Mouse (Mus musculus) hindbrain, embryonic 16.5 days (tissue): ENCODE results near the gene Zfp384. TPM values are rescaled to one million over a fixed set of nuclear protein-coding genes. Genes with fewer than 3 reads are reported as not detected.

Experiments used
- ATAC-seq: fragments of 200-750 bp; cut with Nextera tagmentation; 2 replicates; pipeline ENCODE4 v1.8.0; 2017; ENCODE audit warnings: moderate TSS enrichment, moderate library complexity
- H3K27ac ChIP-seq: fragments of 300-500 bp; sonication (generic); 2 replicates; pipeline ENCODE4 v1.5.1; 2014; ENCODE audit warnings: low read depth, mild to moderate bottlenecking, control low read depth, low read length, moderate library complexity
- H3K27me3 ChIP-seq: fragments of 300-500 bp; sonication (generic); replicated peaks from 2 replicates; pipeline ENCODE4 v1.6.1; 2014; ENCODE audit warnings: low read length; ENCODE audit not compliant: control insufficient read depth, insufficient read depth
- H3K36me3 ChIP-seq: fragments of 300-500 bp; sonication (generic); 2 replicates; pipeline ENCODE4 v1.6.1; 2014; ENCODE audit warnings: mild to moderate bottlenecking, low read length, moderate library complexity, mixed read lengths; ENCODE audit not compliant: control insufficient read depth, insufficient read depth
- H3K4me1 ChIP-seq: fragments of 300-500 bp; sonication (generic); 2 replicates; pipeline ENCODE4 v1.6.1; 2014; ENCODE audit warnings: low read depth, low read length; ENCODE audit not compliant: control insufficient read depth, insufficient read depth
- H3K4me2 ChIP-seq: fragments of 300-500 bp; sonication (generic); 2 replicates; pipeline ENCODE4 v1.6.1; 2014; ENCODE audit warnings: mild to moderate bottlenecking, low read length, control low read depth, moderate library complexity
- H3K4me3 ChIP-seq: fragments of 300-500 bp; sonication (generic); 2 replicates; pipeline ENCODE4 v1.5.1; 2014; ENCODE audit warnings: mild to moderate bottlenecking, low read length, control low read depth, moderate library complexity
- H3K9ac ChIP-seq: fragments of 300-500 bp; sonication (generic); 2 replicates; pipeline ENCODE4 v1.6.1; 2014; ENCODE audit warnings: low read depth, mild to moderate bottlenecking, control low read depth, low read length, moderate library complexity
- H3K9me3 ChIP-seq: fragments of 300-500 bp; sonication (generic); 2 replicates; pipeline ENCODE4 v1.6.1; 2014; ENCODE audit warnings: mild to moderate bottlenecking, low read length, moderate library complexity; ENCODE audit not compliant: control insufficient read depth
- WGBS: fragments of 180-500 bp; shearing (Covaris S2); extraction: QIAGEN DNeasy Blood & Tissue Kit; methylation state at CpG from one replicate; pipeline ENCODE4 v1.1.7; 2014; 5-methylcytosine and 5-hydroxymethylcytosine counted together
- polyA plus RNA-seq: library from polyadenylated mRNA; unstranded; fragments of >200 nt; fragmentation: Nextera tagmentation; extraction: Ambion mirVana; gene quantifications from 2 replicates; pipeline ENCODE4 v1.2.1, GENCODE M21; 2015

Zfp384 gene
- polyA plus RNA-seq, 1 experiment from 2014 or later, result 15.2 TPM

DNA sequence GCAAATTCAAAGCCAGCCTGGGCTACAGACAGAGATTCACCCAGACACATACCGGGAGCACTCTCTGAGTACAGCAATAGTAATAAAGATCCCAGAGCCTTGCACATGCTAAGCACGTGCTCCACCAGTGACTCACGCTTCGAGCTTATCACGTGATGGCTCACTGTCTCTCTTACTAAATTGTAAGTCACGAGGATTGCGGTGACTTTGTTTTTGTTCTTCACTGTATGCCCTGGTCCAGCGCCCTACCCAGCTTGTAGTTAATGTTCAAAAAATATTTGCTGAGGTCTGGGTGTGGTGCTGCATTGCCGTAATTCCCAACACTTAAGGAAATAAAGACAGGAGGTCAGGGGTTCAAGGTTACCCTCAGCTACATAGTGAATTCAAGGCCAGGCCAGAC, 15.6 kb upstream of the Zfp384 start:
- no peak overlapping the region for H3K4me3 ChIP-seq
- H3K9ac ChIP-seq, result no peak overlapping the region
- H3K4me2 ChIP-seq, result no peak overlapping the region
- no peaks in the 10 kb centered on the region for H3K36me3 ChIP-seq
- no peaks in the 10 kb centered on the region for H3K27me3 ChIP-seq
- WGBS, result 83% methylated on average over 9 of the region's 9 CpGs
- peaks cover 10% of the 10 kb centered on the region for H3K4me1 ChIP-seq
- peaks cover 4% of the 10 kb centered on the region; the same call in 1 of the 2 replicates for H3K9me3 ChIP-seq
- no peak for ATAC-seq
- no peak overlapping the region for H3K27ac ChIP-seq

DNA sequence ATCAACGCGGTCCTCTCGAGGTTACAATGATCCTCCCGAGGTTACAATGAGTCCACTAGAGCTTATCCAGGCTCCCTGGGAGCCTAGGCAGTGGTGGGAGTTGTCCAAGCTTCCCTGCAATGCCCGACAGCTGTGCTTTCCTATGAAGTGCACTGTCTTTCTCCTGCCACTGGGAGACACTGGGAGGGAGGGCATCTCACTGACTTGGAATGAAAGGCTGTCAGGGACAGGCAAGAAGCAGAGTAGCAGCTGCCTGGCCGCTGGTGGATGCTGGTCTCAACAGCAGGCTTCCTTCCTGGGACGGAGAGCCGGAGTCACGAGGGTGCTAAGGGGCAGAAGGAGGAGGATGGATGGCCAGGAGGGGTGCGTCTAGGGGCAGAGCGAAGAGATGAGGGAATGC, 15.1 kb upstream of the Zfp384 start:
- H3K27me3 ChIP-seq, result peaks cover 4% of the 10 kb centered on the region
- WGBS, result 17% methylated on average over 11 of the region's 11 CpGs
- H3K9ac ChIP-seq, result peak overlapping the region; percentile 55
- peak overlapping the region; percentile 28 for H3K4me3 ChIP-seq
- peaks cover 15% of the 10 kb centered on the region for H3K4me1 ChIP-seq
- no peaks in the 10 kb centered on the region for H3K36me3 ChIP-seq
- peak overlapping the region; percentile 43 for H3K4me2 ChIP-seq
- ATAC-seq, result no peak
- H3K27ac ChIP-seq, result no peak overlapping the region
- peaks cover 4% of the 10 kb centered on the region; the same call in 1 of the 2 replicates for H3K9me3 ChIP-seq

DNA sequence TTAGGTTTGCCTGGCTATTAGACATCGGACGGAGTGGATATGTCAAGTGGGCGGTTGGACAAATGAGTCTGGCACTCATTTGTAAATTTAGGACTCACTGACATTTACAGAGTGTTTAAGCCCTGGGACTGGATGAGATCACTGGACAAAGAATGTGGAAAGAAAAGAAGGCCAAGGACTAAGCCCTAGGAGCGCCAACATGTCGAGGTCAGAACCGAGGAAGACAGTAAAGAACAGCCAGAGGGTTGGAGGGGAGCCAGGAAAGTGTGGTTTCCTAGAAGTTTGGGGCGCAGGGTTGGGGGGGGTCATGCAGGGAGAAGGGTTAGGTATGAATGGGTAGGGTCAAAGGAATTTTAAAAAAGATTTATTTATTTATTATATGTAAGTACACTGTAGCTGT, 13.7 kb upstream of the Zfp384 start:
- 83% methylated on average over 7 of the region's 7 CpGs for WGBS
- no peak overlapping the region for H3K4me3 ChIP-seq
- H3K36me3 ChIP-seq, result peaks cover 7% of the 10 kb centered on the region
- no peak for ATAC-seq
- no peak overlapping the region for H3K27ac ChIP-seq
- no peak overlapping the region for H3K4me2 ChIP-seq
- peaks cover 16% of the 10 kb centered on the region for H3K4me1 ChIP-seq
- H3K27me3 ChIP-seq, result peaks cover 10% of the 10 kb centered on the region
- no peaks in the 10 kb centered on the region for H3K9me3 ChIP-seq
- no peak overlapping the region for H3K9ac ChIP-seq

DNA sequence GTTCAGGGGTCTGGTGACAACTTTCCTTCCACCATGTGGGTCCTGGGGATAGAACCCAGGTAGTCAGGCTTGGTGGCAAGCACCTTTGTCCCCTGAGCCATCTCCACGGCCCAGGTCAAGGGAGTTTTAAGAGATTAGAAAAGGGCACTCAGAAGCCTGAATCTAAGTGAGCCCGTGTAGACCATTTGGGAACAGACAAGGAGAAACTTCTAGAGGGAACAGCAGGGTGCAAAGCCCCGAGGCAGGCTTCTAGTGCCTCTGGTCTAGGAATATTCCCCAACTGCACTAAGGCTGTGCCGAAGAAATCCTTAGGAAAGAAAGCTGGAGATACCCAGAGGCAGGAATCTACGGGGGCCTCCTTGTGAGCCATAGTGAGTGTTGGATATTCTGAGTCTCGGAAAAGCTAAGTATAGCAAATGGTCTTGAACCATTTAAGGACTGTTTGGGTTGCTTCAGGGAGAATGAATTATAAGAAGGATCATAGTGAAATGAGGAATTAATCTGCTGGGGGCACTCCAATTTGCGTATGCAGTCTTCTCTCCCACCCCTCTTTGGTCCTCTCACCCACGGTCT, 13.0 kb upstream of the Zfp384 start:
- 42% methylated on average over 8 of the region's 8 CpGs for WGBS
- ATAC-seq, result no peak
- Histone ChIP-seq H3K27me3 (peaks cover 14% of the 10 kb centered on the region), H3K4me2 (peak overlapping the region; percentile 80), H3K9me3 (no peaks in the 10 kb centered on the region), H3K27ac (peak overlapping the region; percentile 87), H3K4me1 (peaks cover 16% of the 10 kb centered on the region), H3K36me3 (peaks cover 7% of the 10 kb centered on the region), H3K9ac (peak overlapping the region; percentile 90), H3K4me3 (peak overlapping the region; percentile 77)

DNA sequence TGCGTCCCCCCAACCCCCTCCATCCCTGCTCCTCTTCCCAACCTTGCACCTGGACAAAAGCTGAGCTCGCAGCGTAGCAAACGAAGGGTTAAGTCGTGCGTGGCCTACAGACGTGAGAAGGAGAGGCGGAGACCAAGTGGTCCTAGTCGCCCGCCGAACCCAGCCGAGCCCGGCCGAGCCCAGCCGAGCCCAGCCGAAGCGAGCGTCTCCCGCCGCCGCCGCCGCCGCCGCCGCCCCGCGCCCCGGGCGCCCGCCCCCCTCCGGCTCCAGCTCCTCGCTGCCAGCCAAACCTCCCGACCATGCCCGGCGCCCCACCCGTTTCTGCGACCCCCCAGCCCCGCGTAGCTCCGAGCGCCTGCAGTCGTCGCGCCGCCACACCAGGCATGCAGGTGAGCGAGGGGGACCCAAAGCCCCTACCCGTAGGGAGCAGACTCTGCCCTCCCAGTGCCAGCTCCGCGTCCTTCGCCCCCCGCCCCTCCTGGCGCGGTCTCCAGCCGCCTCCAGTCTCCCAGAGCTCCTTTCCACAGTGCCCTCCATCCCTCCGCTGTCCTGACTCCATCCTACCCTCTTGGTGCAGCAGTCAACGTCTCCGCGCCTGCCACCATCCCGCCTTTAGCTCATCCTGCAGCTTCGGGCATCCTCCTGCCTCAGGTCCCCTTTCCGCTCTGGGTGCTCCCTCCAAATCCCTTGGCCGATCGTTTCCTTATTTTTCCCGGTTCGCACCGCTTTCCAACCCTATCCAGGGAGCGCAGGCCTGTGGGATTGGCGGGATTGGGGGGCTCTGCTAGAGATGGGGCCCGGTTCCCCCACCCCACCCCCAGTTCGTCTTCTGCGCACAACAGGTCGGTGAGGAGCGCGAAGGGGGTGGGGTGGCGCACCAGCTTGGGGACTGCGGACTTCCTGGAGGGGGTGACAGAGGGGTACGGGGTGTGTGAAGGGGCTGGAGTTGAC, 12.1 kb upstream of the Zfp384 start, which contains the start of gene Pianp:
Pianp (plus strand) TSS at position 144 of the 951 bp plus-strand sequence.
- peak within 1 kb of the TSS; percentile 90 for H3K9ac ChIP-seq
- peak; percentile 87 for ATAC-seq
- under 1% methylated on average over 60 of the region's 78 CpGs for WGBS
- H3K27ac ChIP-seq, result peak within 1 kb of the TSS; percentile 87
- no peaks in the 10 kb centered on the region for H3K9me3 ChIP-seq
- peaks cover 8% of the 10 kb centered on the region for H3K36me3 ChIP-seq
- peaks cover 14% of the 10 kb centered on the region for H3K27me3 ChIP-seq
- H3K4me2 ChIP-seq, result peak within 1 kb of the TSS; percentile 80
- H3K4me3 ChIP-seq, result peak within 1 kb of the TSS; percentile 77
- H3K4me1 ChIP-seq, result peaks cover 16% of the 10 kb centered on the region

DNA sequence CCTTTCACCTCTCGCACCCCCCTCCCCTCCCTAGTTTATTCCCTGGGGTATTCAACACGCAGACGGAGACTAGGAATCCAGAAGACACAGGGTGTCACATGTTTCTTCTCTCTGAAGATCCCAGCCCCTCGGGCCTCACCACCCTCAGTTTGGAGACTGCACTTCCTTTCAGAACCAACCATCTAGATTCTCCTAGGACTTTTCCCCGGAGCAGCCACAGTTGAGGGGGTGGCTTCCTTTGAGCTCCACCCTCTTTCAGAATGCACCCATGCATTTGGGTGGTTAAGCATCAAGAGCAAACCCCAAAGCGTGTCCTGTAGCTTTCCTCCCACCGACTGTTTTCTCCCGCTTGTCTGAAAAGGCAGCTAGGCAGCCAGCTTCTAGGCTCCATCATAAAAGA, 10.9 kb upstream of the Zfp384 start:
- peak overlapping the region; percentile 87; the same call in 1 of the 2 replicates for H3K27ac ChIP-seq
- H3K4me1 ChIP-seq, result peaks cover 16% of the 10 kb centered on the region

DNA sequence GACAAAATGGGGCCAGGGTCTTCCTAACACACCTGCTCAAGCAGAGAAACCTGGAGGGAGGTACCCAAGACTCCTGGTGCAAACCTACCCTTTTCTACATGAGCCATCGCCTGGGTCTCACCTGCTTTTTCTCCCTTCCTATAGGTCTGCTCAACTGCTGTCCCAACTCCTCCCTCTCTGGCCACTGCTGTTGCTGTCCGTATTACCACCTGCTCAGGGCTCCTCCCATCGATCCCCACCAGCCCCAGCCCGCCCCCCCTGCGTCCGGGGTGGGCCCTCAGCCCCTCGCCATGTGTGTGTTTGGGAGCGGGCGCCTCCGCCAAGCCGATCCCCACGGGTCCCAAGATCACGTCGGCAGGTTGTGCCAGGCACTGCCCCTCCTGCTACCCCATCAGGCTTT, 9.9 kb upstream of the Zfp384 start:
- 40% methylated on average over 14 of the region's 14 CpGs for WGBS
- H3K9ac ChIP-seq, result no peak overlapping the region
- H3K4me3 ChIP-seq, result peak overlapping the region; percentile 77; the same call in 1 of the 2 replicates
- H3K4me1 ChIP-seq, result peaks cover 16% of the 10 kb centered on the region
- peaks cover 14% of the 10 kb centered on the region for H3K36me3 ChIP-seq
- no peak overlapping the region for H3K27ac ChIP-seq
- peaks cover 14% of the 10 kb centered on the region for H3K27me3 ChIP-seq
- ATAC-seq, result no peak
- H3K4me2 ChIP-seq, result peak overlapping the region; percentile 80; the same call in 1 of the 2 replicates
- H3K9me3 ChIP-seq, result no peaks in the 10 kb centered on the region

More for the DNA sequence above, 10.9 kb upstream of the Zfp384 start:
- Histone ChIP-seq H3K4me3 (peak overlapping the region; percentile 77), H3K36me3 (peaks cover 14% of the 10 kb centered on the region), H3K9me3 (no peaks in the 10 kb centered on the region), H3K9ac (peak overlapping the region; percentile 90), H3K27me3 (peaks cover 14% of the 10 kb centered on the region), H3K4me2 (peak overlapping the region; percentile 80)
- no peak for ATAC-seq
- WGBS, result 6% methylated on average over 8 of the region's 8 CpGs

DNA sequence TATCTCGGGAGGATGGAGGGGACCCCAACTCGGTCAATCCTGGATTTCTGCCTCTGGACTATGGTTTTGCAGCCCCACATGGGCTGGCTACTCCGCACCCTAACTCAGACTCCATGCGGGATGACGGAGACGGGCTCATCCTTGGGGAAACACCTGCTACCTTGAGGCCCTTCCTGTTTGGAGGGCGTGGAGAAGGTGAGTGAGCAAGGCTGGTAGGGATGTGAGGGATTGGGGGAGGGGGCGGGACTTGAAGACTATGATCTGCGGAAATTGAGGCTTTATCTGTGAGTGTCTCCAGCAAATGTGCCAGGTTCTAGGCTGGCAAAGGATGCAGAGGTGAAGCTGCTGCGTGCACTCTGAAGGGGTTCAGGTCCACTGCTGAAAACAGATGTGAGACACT, 9.4 kb upstream of the Zfp384 start:
- Histone ChIP-seq H3K27me3 (peaks cover 14% of the 10 kb centered on the region), H3K36me3 (peaks cover 14% of the 10 kb centered on the region), H3K4me1 (peaks cover 16% of the 10 kb centered on the region), H3K9me3 (no peaks in the 10 kb centered on the region), H3K27ac (no peak overlapping the region), H3K9ac (no peak overlapping the region), H3K4me2 (no peak overlapping the region; the same call in 1 of the 2 replicates), H3K4me3 (no peak overlapping the region)
- ATAC-seq, result no peak
- 45% methylated on average over 10 of the region's 10 CpGs for WGBS

DNA sequence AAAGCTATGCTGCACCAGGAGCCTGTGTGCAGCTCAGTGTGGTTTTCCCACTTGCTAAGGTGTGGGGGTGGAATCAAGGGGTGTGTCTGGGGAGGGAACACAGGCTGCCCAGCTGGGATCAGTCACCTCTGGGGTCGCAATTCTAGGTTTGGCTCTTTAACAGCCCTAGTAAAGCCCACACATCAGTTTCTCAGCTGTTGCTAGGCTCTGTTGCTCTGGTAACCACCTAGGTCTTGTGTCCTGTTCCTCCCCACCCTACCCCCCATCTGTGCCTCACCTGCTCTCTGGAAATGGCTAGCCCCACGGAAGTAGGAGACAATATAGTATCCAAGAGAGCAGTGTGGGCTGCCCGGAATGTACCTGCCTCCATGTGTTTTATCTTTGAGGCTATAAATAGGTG, 5.2 kb upstream of the Zfp384 start:
- ATAC-seq, result no peak
- H3K4me2 ChIP-seq, result no peak overlapping the region
- peaks cover 14% of the 10 kb centered on the region for H3K36me3 ChIP-seq
- H3K9me3 ChIP-seq, result no peaks in the 10 kb centered on the region
- no peak overlapping the region for H3K9ac ChIP-seq
- H3K27ac ChIP-seq, result no peak overlapping the region
- 47% methylated on average over 3 of the region's 3 CpGs for WGBS
- no peak overlapping the region for H3K4me3 ChIP-seq
- H3K27me3 ChIP-seq, result peaks cover 12% of the 10 kb centered on the region
- peaks cover 3% of the 10 kb centered on the region for H3K4me1 ChIP-seq
